Mouse (Mus musculus) gastrocnemius, postnatal 14 days (tissue): ENCODE results near the gene AC109138.7. TPM values are rescaled to one million over a fixed set of nuclear protein-coding genes. Genes with fewer than 3 reads are reported as not detected.
"Not testable (repeated sequence)": the region's sequence is repeated elsewhere in the genome, so short reads cannot be mapped to it uniquely, and the experiment has no call there.

Source experiments
- DNase-seq: peaks from one replicate; pipeline ENCODE4 v3.0.0; 2021; ENCODE audit warnings: mixed read lengths
- intact Hi-C: fragments of 180-260 bp; cut with DNase I; formaldehyde crosslinking; loops from one replicate; pipeline ENCODE4 v1.15.1; 2025; ENCODE audit warnings: low total_unique reads
- total RNA-seq, 2 experiments: library from RNA; stranded (reverse); gene quantifications; 2 replicates each; pipeline ENCODE4 v1.2.3; 2021

Gene AC109138.7
- total RNA-seq, 2 experiments from 2014 or later, result not detected

DNA sequence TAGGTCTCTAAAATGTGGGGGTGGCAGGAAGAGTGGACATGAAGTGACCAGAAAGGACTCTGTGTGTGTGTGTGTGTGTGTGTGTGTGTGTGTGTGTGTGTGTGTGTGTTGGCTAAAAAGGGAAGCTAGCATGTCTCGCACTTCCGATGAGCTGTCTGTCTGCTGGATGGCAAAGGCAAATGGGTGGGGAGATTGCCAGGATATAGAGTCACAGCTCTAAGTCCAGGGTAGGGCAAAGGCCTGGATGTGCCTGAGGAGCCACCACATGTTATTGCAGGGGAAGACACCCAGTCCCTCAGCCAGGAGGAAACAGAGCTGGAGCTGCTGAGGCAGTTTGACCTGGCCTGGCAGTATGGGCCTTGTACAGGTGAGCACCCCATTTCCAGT lies 18.0 kb downstream of the AC109138.7 start:
- peak; percentile 37 for DNase-seq
- intact Hi-C loops, result no loop called here

DNA sequence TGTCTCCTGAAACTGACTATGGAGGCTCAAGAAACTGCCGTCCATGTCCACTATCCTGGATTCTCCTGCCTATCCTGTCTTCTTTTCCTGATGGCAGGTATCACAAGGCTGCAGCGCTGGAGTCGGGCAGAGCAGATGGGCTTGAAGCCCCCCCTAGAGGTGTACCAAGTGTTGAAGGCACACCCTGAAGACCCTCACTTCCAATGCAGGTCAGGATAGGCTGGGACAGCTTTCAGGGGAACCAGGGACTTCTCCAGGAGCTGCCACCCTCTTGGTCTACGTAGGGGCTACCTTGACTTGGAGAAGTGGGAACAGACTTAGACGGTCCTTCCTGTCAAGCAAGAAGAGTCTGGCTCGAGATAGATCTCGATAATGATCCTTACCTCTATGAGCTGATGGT lies 18.5 kb downstream of the AC109138.7 start:
- DNase-seq, result no peak
- intact Hi-C loops, result no loop called here

DNA sequence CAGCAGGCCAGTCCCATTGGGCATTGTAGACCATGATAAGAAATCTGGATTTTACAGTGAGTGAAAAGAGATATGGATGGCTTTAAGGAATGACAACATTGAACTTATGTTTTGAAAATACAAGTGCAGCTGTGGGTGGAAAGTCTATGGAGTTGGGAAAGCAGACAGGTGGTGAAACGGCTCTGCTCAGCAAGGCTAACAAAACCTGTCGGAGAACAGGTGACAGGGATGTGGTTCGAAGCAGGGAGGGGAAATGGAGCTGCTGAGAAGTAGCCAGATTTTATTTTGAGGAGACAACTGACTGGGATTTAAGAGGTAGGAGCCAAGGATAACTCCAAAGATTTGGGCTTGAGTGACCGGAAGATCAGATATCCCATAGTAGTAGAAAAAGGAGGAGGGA lies 20.4 kb downstream of the AC109138.7 start:
- no peak for DNase-seq

DNA sequence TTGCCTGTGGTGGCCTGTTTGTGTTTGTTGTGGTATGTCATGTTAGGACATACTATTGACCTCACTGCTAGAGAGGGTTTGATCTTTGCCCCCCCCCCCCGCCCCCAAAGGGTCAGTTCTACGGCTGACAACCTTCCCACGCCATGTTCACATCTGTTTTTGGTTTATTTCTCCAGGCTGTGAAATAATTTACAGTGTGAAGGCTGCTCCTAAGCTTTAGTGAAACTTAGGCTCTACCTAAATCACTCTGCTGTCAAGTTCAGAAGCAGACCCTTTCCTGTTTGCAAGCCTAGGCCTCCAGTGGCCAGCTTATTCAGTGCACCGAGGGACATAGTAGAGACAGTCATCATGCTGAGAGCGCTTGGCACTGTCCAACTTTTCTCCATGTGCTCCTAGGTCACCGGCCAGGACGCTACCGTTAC lies 26.1 kb downstream of the AC109138.7 start:
- intact Hi-C loops, result no loop called here

More for the DNA sequence above, 20.4 kb downstream of the AC109138.7 start:
- intact Hi-C loops, result no loop called here

DNA sequence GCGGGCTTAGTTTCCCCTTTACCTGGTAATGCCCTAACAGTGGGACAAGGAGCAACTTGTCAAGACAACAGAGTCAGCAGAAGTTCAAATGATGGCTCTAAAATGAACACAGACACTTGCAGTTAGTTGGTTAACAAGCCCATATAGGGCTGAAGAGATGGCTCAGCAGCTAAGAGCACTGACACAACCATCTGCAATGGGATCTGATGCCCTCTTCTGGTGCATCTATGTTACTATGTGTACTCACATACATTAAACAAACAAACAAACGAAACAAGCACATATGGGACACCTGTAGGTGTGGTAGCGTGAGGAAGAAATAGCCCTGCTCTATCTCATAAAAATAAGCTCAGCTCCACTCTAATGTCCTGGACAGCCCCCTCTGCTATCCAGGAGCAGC lies 28.3 kb downstream of the AC109138.7 start:
- intact Hi-C loops, result no loop called here
- DNase-seq, result no peak

More for the DNA sequence above, 26.1 kb downstream of the AC109138.7 start:
- DNase-seq, result no peak

DNA sequence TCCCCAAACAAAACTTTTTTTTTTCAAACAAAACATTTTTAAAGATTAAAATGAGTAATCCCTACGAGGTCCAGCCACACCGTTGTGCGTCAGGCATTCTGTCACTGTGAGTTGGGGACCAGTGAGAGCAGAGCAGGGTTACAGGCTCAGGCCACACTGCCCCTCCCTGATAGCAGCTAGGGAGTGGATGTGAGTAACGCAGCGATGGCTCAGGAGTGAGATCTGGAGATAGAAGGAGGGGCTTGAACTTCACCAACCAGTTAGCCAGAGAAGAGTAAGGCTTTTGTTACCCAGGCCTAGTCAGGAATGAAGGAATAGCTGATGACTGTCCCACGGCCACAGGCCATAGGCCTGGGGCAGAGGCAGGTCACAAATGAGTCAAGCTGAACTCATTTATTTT lies 30.6 kb downstream of the AC109138.7 start:
- intact Hi-C loops, result no loop called here
- no peak for DNase-seq

DNA sequence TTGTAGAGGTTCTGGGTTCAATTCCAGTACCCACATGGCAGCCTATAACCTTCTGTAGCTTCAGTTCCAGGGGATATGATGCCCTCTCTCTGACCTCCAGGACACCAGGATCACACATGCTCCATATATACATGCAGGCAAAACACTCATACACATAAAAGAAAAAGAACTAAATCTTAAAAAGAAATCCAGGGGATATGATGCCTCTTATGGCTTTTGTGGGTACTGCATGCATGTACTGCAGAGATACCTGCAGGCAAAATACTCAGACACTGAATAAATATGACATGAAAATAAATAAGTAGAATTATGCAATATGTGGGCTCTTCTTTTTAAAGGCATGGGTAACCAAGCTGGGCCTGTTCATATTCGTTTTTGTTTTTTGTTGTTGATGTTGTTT lies 32.9 kb downstream of the AC109138.7 start:
- no peak for DNase-seq
- intact Hi-C loops, result no loop called here

DNA sequence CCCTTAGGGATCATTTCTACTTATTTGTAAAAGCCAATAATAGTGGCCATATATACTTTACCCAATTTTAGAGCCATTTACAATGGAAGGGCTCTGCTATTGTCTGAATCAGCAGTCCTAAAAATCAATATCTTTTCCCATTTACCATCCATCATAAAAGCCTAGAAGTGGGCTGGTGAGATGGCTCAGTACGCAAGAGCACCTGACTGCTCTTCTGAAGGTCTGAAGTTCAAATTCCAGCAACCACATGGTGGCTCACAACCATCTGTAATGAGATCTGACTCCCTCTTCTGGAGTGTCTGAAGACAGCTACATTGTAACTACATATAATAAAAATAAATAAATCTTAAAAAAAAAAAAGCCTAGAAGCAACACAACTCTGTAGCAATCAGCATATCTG lies 34.5 kb downstream of the AC109138.7 start:
- DNase-seq, intact Hi-C loops: not testable (repeated sequence)

DNA sequence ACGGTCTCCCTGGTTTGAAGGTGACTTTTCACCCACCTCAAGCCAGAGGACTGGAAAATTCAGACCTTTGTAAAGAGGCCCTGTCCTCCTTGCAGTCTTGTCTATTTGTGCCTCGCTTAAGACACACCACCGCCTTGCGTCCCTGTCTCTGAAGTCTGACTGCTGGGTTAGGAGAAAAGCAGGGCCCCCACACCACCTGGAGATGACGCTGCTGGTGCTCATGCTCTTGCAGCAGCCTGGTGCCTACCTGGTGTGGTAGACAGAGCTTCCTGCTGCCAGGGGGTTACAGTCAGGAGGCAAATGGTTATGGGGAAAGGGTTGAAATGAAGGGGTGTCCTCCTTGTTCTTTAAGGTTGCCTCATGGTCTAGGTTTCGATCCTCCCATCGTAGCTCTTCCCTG lies 40.1 kb downstream of the AC109138.7 start:
- no peak for DNase-seq
- intact Hi-C loops, result no loop called here

DNA sequence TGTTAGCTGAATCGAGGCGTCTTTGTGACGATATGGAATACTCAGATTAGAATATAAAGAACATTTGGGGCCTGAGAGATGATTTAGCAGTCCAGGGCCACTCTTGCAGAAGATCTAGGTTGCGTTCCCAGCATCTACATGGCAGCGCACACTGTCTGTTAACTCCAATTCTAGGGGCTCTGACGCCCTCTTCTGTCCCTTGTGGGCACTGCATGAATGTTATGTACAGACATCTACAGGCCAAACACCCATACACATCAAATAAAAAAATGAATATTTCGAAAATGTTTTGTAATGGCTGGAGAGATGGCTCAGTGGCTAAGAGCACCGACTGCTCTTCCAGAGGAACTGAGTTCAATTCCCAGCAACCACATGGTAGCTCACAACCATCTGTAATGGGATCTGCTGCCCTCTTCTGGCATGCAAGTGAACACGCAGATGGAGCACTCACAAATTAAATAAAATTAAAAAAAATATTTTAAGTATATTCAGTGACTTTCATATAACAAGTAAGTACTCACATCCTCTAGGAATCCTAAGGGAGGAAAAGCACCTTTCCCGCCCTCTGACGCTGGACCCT lies 41.5 kb downstream of the AC109138.7 start:
- intact Hi-C loops, result no loop called here
- no peak for DNase-seq

DNA sequence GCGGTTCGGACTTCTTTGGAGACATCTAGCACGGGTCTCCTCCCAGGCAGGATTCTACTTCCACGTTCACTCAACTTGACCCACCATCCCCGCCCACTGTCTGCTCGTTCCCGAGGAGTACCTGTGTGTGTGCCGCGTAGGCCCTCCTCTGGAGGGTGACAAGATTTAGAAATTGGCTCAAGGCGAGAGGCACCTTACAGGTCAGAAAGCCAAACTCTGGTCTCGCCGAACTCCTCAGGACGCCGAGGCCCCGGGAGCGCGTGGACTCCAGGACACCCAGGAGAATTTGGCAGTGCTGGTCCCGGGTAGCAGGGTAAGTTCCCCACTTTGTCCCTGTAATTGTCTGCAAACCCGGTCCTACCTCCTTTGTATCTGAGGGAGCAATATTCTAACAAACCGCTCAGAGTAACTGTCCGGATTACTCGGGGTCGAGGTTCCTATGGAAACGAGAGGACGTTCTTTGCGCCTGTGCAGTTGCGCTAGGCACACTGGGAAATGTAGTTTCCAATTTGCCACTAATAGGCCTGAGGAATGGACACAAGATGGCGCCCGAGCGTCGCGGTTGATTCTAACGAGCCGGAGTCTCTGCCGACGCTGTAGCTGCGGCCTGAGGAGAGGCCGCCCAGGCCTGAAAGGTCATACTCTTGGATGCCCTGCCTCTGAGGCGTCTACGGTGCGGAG lies 43.2 kb downstream of the AC109138.7 start:
- DNase-seq, result peak; percentile 89
- intact Hi-C loops, result no loop called here

DNA sequence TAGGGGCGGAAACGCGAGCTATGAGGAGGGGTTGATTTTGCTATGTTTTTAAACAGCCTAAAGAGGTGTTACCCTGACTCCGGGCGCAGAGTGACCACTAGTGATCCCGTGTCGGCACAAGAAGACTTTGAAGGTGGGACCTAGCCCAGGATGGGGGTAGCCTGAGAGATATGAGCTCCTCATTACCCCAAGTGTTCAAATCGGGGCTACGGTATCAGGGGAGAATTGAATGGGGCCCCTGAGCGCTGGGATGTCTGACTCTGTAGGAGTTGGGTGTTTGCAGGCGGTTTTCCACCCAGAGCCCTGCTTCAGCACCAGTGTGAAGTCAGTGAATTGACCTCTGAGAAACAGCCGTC lies 43.7 kb downstream of the AC109138.7 start:
- intact Hi-C loops, result no loop called here
- DNase-seq, result no peak

DNA sequence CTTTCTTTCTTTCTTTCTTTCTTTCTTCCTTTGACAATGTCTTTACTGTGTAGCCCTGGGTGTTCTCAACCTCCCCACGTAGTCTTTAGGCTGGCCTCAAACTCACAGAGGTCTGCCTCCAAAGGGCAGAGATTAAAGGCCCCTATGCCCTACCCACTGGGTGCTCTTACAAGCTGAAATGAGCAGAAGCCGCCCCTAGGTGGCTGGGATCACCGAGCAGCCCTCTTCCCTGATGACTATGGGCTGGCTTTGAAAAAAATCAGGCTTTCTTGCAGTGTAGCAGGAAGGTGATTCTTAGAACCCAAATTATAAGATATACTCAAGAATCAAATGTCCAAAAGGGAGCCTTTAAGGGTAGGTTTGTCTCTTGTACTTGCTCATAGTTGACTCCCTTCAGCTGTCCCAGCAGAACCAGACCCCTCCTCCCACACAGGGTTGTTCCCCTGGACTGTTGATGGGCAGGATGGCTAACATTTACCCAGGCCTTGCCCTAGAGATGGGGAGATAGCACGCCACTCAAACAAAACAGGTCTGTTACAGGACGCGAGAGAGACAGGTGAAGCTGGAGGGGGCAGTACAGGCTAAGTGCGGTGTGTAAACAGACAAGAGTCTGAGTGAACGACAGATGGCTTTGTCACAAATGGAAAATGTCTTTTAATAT lies 47.0 kb downstream of the AC109138.7 start:
- intact Hi-C loops, result loop anchor here (2.0 to 10.0 kb wide), 2 partner anchors 48 to 154 kb away; no protein-coding TSS in a partner anchor
- no peak for DNase-seq

DNA sequence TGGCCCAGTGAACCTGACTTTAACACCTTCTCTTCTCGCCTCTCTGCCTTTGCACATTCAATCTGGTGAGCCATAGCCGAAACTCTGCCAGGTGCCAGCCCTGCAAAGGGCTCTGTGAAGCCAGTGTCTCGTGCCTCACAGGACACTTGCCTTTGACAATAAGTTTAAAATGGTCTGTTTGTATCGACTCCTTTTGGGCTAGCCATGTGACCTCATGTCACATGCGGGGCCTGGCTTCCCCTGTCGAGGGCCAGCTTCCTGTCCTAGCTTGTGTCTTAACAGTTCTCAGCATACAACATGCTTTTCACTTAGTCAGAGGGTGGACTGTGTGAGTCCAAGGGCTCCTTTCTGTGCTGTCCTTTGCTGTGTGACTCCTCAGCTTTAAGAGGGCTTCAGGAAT lies 48.6 kb downstream of the AC109138.7 start:
- intact Hi-C loops, result loop anchor here (10.0 kb wide), 1 partner anchor 152 kb away; no protein-coding TSS in a partner anchor
- DNase-seq, result no peak

DNA sequence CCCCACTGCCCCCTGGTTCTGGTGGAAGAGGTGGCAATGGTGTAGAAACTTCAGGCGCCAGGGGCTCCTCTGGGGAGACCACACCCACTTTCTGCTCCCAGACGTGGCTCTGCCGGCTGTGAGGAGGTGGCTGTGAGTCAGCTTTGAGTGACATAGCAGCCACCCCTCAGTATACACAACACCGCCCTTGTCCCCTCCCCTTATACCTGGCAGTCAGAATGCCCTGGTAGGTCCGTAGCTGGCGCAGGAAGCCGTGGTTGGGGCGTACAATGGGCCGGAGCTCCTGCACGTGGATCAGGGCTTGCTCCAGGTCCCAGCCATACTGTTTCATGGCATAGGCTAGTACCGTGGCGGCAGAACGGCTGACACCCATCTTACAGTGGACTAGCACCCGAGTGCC lies 49.5 kb downstream of the AC109138.7 start:
- no peak for DNase-seq
- intact Hi-C loops, result loop anchor here (10.0 kb wide), 1 partner anchor 151 kb away; no protein-coding TSS in a partner anchor

DNA sequence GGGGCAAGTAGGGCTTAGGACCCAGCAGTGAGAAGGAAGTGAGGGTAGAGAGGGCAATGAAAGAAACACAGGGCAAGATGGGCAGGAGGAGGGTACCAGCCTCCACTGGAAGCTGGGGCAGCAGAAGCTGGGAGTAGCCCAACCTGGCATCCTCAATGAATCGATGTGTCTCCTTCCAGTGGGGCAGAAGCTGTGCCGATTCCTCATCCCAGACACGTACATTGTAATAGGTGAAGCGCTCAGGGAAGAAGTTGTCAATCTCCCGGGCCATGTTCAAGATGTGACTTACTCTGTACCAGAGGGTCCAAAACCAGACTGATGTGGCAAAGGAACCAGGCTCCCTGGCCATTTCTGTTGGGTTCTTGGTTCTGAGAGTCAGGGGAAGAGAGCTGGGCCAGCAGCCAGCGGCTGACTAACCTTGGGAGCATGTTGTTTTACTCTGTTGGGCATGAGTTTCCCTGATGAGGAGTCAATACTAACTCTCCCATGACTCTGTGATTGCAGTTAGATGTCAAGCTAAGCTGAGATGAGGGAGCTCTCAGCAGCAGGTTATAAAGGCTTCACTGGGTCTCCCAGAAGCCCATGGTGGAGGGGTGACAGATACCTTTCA lies 50.1 kb downstream of the AC109138.7 start:
- DNase-seq, result no peak
- intact Hi-C loops, result loop anchor here (10.0 kb wide), 1 partner anchor 151 kb away; no protein-coding TSS in a partner anchor

DNA sequence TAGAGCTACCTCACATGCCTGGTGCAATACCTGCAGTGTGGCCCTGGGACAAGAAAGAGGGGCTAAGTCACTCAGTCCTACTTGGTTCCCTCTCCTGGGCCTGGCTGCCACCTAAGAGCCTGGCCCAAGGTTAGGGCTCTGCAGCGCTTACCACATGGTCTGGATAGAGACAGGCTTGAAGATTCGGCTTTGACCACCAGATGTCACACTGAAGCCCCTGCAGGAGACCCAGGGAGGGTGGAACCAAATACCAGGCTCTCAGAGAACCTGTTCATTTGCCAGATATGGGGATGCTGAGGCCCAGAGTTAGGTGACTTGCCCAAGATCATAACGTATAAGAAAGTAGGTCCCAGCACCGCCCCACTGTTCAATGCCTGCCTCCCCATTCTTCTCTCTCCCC lies 51.8 kb downstream of the AC109138.7 start:
- intact Hi-C loops, result loop anchor here (10.0 kb wide), 1 partner anchor 149 kb away; no protein-coding TSS in a partner anchor
- DNase-seq, result no peak

DNA sequence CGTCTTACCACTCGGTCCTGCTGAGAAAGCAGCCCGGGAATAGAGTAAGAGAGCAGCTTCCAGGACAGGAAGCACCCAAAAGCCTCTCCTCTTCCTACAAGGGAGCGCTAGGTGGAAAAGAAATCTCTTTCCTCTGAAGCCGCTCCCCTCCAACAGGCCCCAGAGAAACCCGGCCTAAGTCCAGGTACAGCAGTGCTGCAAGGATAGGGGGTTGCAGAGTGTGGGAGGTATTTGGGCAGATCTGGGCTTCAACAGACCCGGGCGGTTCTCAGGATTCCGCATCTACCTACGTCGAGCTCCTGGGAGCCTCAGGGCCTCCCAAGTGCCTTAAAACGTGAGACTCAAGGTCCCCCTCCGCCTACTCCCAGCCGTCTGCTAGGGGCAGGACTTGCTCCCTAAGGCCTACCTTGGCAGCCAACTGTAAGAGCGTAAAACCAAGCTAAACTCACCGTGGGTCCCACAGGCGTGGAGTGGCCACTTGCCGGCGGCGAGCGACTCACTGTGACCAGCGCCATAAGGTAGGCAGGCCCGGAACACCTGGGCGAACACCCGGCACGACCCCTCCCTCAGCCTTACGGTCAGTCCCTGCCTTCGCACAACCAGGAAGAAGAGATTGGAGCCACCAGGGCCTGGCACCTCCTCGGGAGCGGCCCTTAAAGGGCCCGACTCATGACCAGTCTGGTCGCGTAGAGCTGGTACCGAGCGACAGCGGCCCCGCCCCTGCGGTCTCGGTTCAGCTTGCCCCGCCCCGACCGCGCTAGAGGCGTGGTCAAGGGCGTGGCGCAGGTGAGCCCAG lies 54.6 kb downstream of the AC109138.7 start, which contains the start of gene Ssh3:
TSS of gene Ssh3 (minus strand) at position 615 of the 796 bp plus-strand sequence.
- DNase-seq, result peak; percentile 48
- intact Hi-C loops, result loop anchor here (10.0 kb wide), 1 partner anchor 146 kb away; no protein-coding TSS in a partner anchor

DNA sequence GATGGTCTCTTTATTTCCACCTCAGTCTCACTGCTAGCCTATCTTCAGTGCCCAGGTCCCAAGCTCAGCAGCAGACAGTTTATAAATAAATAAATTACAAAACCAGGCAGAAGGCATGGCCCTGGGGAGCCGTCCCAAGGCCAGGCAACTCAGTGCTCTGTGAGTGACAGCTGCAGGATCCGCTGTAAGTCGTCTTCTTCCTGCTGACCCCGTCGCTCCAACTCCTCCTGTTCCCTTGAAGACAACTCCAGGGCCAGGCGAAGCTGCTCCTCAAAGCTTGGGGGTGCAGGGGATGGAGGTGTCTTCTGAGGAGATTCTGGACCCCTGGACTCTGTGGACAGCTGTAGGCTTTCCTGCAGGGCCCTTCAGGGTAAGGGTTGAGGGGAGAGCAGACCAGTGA lies 56.0 kb downstream of the AC109138.7 start:
- intact Hi-C loops, result no loop called here
- no peak for DNase-seq
